Mouse (Mus musculus): ENCODE results near the gene Lyg1.

GRCm38 (mm10) chr1:37959486-37959885 is 1.9 kb upstream of the Lyg1 start:
- TF ChIP-seq CTCF (IDR thresholded peaks at IDR 0.05) (no peak), EP300 (IDR thresholded peaks at IDR 0.05; ENCODE audit: insufficient read depth, low read depth, low read length) (no peak)

Measured in heart, adult 2 months (tissue).